Mouse (Mus musculus) cerebellum, adult 11-12 months (tissue): ENCODE data around the gene Dclk1.
A peak's percentile ranks its signal among the peaks of the same experiment; 100 is the strongest.

ENCODE experiments used
- DNase-seq: peaks from one replicate; pipeline ENCODE4 v3.0.0; 2022

Dclk1 gene

DNA sequence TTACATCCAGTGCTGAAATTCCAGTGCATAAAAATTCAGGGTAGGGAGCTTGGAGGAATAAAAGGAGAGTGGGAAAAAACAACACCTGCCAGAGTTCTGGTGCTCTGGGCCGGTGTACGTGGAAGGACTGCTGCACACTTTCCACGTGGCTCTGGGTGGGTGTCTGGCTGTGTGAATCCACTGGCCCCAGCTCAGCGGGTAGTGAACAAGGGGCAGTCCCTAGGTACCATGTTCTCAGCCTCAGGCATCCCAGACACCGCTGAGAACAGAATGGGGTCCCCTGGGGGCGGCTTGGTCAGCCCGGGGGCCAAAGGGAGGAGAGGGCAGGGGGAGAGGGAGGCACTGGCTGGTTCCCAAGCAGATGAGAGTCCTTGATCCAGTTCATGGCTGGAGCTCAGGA lies 164.5 kb downstream of the Dclk1 start:
- no peak for DNase-seq

DNA sequence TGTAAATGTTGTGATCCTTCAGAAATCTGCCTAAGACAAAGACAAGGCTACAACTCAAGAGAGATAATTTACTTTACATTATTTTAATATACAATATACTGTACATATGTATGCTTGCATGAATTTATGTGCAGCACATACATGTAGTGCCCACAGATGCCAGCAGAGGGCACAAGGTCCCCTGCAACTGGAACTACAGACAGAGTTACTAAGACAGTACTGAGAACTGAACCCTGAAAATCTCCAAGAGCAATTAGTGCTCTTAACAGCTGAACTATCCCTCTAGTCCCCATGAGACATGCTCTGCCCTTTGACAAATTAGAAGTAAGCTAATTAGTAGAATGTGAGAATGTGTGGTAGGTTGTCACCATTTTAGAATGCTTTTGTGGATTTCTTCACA lies 169.4 kb downstream of the Dclk1 start:
- no peak for DNase-seq

GRCm38 (mm10) chr3:55415527-55415950 lies 173.4 kb downstream of the Dclk1 start:
- DNase-seq, result no peak

- DNase-seq, result no peak
These were observed 176.7 kb downstream of the Dclk1 start for GRCm38 (mm10) chr3:55418845-55419244.

DNA sequence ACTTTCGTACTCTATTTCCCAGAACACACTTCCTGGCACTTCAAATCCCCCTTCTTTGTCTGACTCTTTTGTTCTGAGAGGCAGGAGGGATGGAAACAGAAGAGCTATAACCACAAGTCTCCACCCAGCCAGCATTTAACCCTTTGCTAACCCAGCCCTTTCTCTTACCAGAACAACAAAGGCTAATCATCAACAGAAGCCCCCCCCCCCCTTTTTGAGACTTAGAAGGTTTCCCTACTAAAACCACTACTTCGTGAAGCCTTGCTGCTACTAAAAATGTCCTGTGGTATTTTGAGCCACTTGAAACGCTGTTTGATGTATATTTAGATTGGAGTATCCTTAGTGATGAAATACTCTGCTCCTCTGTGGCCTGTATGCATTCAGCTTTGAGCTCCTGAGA lies 177.2 kb downstream of the Dclk1 start:
- no peak for DNase-seq

DNA sequence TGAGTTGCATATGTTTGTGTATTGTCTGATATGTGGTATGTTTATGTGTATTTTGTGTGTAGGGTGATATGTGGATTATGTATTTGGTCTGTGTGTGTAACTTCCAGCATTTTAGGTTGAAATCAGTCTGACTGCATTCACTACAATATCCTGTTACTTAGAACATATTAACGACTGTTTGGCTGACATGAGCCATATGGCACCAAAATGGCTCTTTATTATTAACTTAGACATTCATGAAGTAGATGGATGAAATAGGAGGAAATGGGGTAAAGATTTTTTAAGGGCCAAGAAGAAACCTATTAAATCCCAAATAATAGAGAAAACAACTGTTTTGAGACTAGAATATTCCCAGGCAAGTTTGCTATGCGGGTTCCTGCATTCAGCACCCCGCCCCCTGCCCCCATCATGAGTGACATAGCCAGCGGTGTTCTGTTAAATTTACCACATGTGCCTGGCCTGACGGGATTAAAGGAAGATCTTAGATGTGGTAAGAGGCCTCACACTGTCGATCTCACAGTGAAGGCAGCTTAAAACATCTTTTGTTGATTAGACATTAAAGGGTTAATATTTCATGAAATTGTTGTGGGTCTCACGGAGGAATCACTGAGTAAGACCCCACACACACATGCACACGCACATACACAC lies 178.4 kb downstream of the Dclk1 start:
- no peak for DNase-seq

DNA sequence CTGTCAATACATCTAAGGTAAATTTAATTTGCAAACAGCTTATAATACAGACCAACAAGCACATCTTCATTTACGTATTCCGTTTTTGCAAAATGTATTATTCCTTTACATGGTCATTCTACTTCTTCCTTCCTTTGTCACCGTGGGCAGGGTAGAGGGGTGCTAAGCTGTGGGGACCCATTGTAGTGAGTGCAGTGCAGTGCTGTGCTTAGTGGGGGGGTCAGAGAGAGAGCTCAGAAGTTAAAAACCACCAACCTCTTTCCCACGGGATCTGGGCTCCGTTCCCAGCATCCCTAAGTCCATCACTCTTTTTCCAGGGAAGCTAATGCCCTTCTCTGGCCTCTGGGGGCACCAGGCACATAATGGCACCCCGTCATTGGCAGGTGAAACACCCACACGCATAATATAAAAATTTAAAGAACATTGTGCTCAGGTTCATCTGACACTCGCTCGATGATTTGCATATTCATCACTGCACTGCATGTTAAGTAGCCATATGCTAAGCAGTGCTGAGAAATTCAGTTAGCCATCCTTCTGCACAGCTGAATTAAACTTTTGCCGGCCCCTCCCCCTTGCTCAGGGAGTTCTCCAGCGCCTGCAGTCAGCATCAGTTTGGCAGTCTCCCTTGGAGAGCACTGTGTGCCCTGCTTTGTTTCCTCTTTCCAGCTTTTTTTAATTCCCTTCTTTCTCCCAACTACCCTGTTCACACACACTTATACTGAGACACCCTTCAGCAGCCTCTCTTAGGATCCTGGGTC lies 181.7 kb downstream of the Dclk1 start:
- no peak for DNase-seq

- DNase-seq, result no peak
These were observed 187.9 kb downstream of the Dclk1 start for GRCm38 (mm10) chr3:55430022-55430549.

DNA sequence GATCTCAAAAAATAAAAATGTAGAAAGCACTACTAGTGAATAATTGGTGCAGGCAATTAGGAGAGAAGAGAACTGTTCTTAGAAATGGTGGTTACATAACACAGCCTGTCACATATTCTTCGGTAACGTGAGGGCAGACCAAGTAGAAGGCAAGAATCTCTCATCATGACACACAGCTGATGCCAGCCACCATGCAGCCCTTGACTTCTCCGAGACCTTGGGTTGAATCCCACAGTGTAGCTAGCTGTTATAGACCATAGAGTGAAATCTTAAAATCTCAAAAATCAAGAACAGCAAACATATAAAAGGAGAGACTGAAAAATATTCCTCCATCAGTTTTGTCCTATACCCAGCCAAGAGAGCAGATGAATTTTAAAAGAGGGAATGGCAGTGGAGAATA lies 189.1 kb downstream of the Dclk1 start:
- DNase-seq, result no peak

GRCm38 (mm10) chr3:55434276-55434675 lies 192.1 kb downstream of the Dclk1 start:
- DNase-seq, result no peak

DNA sequence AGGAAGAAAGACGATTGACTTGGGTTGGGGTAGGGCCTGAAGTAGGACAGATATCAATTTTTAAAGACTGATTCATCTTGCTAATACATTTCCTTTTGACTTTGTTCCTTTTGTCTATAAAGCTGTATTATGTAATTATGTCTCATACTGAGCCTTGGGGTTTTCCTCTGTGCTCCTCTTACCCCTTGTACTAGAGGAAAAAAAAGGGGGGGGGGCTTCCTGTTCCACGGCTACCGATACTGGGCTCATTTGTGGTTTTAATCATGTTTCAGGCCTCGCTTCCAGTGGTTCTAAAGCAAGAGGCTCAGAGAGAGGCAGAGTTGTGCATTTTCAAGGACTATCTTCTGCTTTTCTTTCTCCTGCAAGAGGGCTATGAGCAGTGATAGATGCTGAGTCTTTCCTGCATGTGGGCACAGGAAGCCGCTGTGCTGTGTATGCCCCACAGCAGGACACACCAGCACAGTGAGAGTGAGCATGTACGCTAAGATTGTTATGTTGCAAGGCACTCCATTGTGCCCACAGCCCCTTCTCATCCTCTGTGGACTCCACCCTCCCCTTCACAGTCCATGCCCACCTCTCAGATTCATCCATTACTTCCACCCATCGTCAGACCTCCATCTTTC lies 196.8 kb downstream of the Dclk1 start:
- DNase-seq, result no peak

GRCm38 (mm10) chr3:55440342-55440741 lies 198.2 kb downstream of the Dclk1 start:
- peak; percentile 79 for DNase-seq

GRCm38 (mm10) chr3:55442012-55442645 lies 200.0 kb downstream of the Dclk1 start:
- no peak for DNase-seq

GRCm38 (mm10) chr3:55443271-55443670 lies 201.1 kb downstream of the Dclk1 start:
- no peak for DNase-seq

DNA sequence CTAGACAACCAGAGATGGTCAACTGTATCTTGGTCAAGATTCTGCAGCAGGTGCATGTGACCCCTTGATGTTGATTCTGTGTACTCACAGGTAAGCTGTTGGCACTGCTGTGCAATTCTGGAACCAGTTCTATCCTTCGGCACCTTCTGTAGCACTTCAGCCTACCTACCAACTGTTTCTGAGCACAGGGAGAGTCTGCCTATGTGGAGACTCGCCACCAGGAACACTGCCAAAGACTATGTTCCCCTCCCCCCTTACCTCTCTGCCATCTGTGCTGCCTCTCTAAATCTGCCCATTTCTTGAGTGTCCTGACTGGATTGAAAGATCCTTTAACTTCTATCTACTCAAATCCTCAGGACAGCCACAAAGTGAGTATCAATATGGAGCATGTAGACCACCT lies 201.6 kb downstream of the Dclk1 start:
- DNase-seq, result peak; percentile 86

DNA sequence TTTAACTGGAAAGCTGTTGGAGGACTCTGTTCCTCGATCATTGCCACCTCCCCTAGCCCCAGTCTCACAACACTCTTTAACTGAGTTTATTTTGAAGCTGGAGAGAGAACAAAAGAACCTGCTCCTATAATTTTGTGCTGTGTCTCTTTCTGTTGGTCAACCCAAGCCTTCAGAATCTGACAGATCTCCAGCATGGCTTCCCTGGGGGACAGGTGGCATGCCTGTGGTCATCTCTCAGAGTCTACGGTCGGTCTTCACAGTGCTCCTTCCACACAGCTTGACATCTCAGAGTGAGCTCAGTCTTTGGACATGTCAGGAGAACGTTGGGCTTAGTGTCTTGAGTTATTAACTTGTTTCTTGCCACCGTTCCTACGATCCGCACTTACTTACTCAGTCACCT lies 204.5 kb downstream of the Dclk1 start:
- no peak for DNase-seq

GRCm38 (mm10) chr3:55447486-55448460 lies 205.6 kb downstream of the Dclk1 start:
- peak; percentile 86 for DNase-seq

DNA sequence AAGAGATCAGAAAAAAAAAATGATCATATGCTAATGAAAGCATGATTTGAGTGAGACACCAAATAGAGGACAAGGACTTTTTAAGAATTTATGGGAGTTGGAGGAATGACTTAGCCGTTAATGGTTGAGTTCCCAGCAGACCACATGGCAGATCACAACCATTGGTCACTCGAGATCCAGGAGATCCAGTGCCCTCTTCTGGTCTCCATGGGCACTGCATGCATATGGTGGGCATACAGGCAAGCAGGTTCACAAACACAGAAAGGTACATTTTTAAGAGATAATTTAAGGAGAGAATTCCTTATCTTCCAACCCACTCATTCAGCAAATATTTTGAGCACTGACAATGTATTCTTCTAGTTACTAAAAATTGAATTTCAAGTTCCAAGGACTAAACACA lies 207.0 kb downstream of the Dclk1 start:
- no peak for DNase-seq

- DNase-seq, result no peak
These were observed 208.9 kb downstream of the Dclk1 start for GRCm38 (mm10) chr3:55451035-55451434.

- no peak for DNase-seq
These were observed 209.7 kb downstream of the Dclk1 start for GRCm38 (mm10) chr3:55451877-55452276.

- no peak for DNase-seq
These were observed 210.3 kb downstream of the Dclk1 start for GRCm38 (mm10) chr3:55452464-55452863.

DNA sequence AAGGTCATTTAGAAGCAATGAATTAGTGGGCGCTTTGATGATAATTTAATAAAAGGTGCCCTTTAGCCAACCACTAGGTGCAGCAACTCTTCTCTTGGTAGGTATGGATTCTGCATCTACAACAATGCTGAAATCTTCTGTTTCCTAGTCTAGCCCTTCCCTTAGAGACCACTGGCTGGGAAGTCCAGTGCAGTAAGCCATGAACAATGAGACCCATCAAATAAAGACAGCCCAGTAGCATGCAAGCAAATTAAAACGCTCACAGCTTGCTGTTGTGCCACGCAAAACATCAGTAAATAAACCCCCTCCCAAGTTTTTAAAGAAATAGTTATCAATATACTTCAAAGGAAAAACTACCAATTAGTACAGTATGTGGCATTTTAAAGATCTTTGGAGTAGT lies 218.9 kb downstream of the Dclk1 start:
- peak; percentile 14 for DNase-seq
